Mouse (Mus musculus): ENCODE data around the gene Slco2a1.
"Not testable (repeated sequence)": the region's sequence is repeated elsewhere in the genome, so short reads cannot be mapped to it uniquely, and the experiment has no call there.

Slco2a1 gene

GRCm38 (mm10) chr9:103083405-103083804, 94.9 kb downstream of the Slco2a1 start:
- in situ Hi-C loops (cut with MboI, MseI), result no loop called here

- in situ Hi-C loops (cut with MboI, MseI), result no loop called here
These were observed 98.2 kb downstream of the Slco2a1 start for GRCm38 (mm10) chr9:103086736-103087135.

GRCm38 (mm10) chr9:103087301-103087700, 98.8 kb downstream of the Slco2a1 start:
- in situ Hi-C loops (cut with MboI, MseI), result no loop called here

GRCm38 (mm10) chr9:103088661-103089060, 100.1 kb downstream of the Slco2a1 start:
- in situ Hi-C loops (cut with MboI, MseI), result no loop called here

GRCm38 (mm10) chr9:103090116-103090875, 101.8 kb downstream of the Slco2a1 start:
- in situ Hi-C loops (cut with MboI, MseI), result loop anchor here (5.0 kb wide), 1 partner anchor 92 kb away; no protein-coding TSS in a partner anchor

- in situ Hi-C loops (cut with MboI, MseI), result loop anchor here (5.0 kb wide), 1 partner anchor 91 kb away; no protein-coding TSS in a partner anchor
These were observed 102.7 kb downstream of the Slco2a1 start for GRCm38 (mm10) chr9:103091039-103091883.

- in situ Hi-C loops (cut with MboI, MseI), result loop anchor here (5.0 kb wide), 1 partner anchor 90 kb away; no protein-coding TSS in a partner anchor
These were observed 103.7 kb downstream of the Slco2a1 start for GRCm38 (mm10) chr9:103092248-103092647.

GRCm38 (mm10) chr9:103093681-103094080, 105.2 kb downstream of the Slco2a1 start:
- in situ Hi-C loops (cut with MboI, MseI), result loop anchor here (5.0 kb wide), 1 partner anchor 89 kb away; no protein-coding TSS in a partner anchor

GRCm38 (mm10) chr9:103108341-103108798, 119.9 kb downstream of the Slco2a1 start:
- in situ Hi-C loops (cut with MboI, MseI), result not testable (repeated sequence)

- in situ Hi-C loops (cut with MboI, MseI), result no loop called here
These were observed 120.6 kb downstream of the Slco2a1 start for GRCm38 (mm10) chr9:103108943-103109670.

- in situ Hi-C loops (cut with MboI, MseI), result no loop called here
These were observed 121.4 kb downstream of the Slco2a1 start for GRCm38 (mm10) chr9:103109911-103110310.

GRCm38 (mm10) chr9:103110727-103111501, 122.4 kb downstream of the Slco2a1 start:
- in situ Hi-C loops (cut with MboI, MseI), result no loop called here

- in situ Hi-C loops (cut with MboI, MseI), result no loop called here
These were observed 123.3 kb downstream of the Slco2a1 start, which contains the start of gene Rab6b for GRCm38 (mm10) chr9:103111621-103112470. Gene Rab6b (plus strand): TSS chr9:103111787.

GRCm38 (mm10) chr9:103112471-103113271, 124.2 kb downstream of the Slco2a1 start:
- in situ Hi-C loops (cut with MboI, MseI), result no loop called here

- in situ Hi-C loops (cut with MboI, MseI), result no loop called here
These were observed 124.8 kb downstream of the Slco2a1 start for GRCm38 (mm10) chr9:103113351-103113750.

GRCm38 (mm10) chr9:103114326-103114725, 125.8 kb downstream of the Slco2a1 start:
- in situ Hi-C loops (cut with MboI, MseI), result no loop called here

- in situ Hi-C loops (cut with MboI, MseI), result no loop called here
These were observed 126.4 kb downstream of the Slco2a1 start for GRCm38 (mm10) chr9:103114901-103115300.

- in situ Hi-C loops (cut with MboI, MseI), result no loop called here
These were observed 128.4 kb downstream of the Slco2a1 start for GRCm38 (mm10) chr9:103116941-103117340.

GRCm38 (mm10) chr9:103117495-103117894, 129.0 kb downstream of the Slco2a1 start:
- in situ Hi-C loops (cut with MboI, MseI), result no loop called here

Data from T-helper 1 cell (primary cell).